Mouse (Mus musculus) bone marrow macrophage, adult 2 months (primary cell): ENCODE data around the gene Bcr. TPM values are rescaled to one million over a fixed set of nuclear protein-coding genes. Genes with fewer than 3 reads are reported as not detected.

ENCODE experiments used
- H3K27ac ChIP-seq: 2 replicates; pipeline ENCODE4 v1.5.1; 2012; ENCODE audit warnings: low read depth, low read length; ENCODE audit not compliant: insufficient read depth
- H3K4me1 ChIP-seq: 2 replicates; pipeline ENCODE4 v1.6.1; 2012; ENCODE audit warnings: low read length; ENCODE audit not compliant: control insufficient read depth, insufficient read depth
- H3K4me3 ChIP-seq: 2 replicates; pipeline ENCODE4 v1.5.1; 2012; ENCODE audit warnings: mild to moderate bottlenecking, low read length, moderate library complexity; ENCODE audit not compliant: insufficient read depth
- CTCF ChIP-seq: IDR thresholded peaks from 2 replicates; pipeline ENCODE4 v1.5.1; 2012; ENCODE audit warnings: low read depth, mild to moderate bottlenecking, low read length, moderate library complexity
- POLR2A ChIP-seq: IDR thresholded peaks from 2 replicates; pipeline ENCODE4 v1.6.1; 2012; ENCODE audit warnings: mild to moderate bottlenecking, low read depth, low read length, borderline replicate concordance
- polyA plus RNA-seq: library from polyadenylated mRNA; stranded (reverse); fragments of >200 nt; gene quantifications from 2 replicates; pipeline ENCODE4 v1.2.4, GENCODE M21; 2012; ENCODE audit not compliant: missing spikeins, insufficient read depth, insufficient read length

The Bcr gene
- polyA plus RNA-seq, 1 experiment = 2.1 TPM

- Histone ChIP-seq H3K27ac (no peak overlapping the region), H3K4me1 (no peaks in the 10 kb centered on the region), H3K4me3 (no peak overlapping the region)
- TF ChIP-seq CTCF = no peak
- no peak for TF ChIP-seq POLR2A
These were observed 33.9 kb downstream of the Bcr start for GRCm38 (mm10) chr10:75094338-75094737.

GRCm38 (mm10) chr10:75095216-75095615, 34.8 kb downstream of the Bcr start:
- no peak overlapping the region for H3K4me3 ChIP-seq
- H3K27ac ChIP-seq = no peak overlapping the region
- H3K4me1 ChIP-seq = no peaks in the 10 kb centered on the region
- TF ChIP-seq CTCF = no peak
- no peak for TF ChIP-seq POLR2A

GRCm38 (mm10) chr10:75098446-75099183, 38.2 kb downstream of the Bcr start:
- TF ChIP-seq CTCF (no peak), POLR2A (no peak)
- H3K4me1 ChIP-seq = no peaks in the 10 kb centered on the region
- H3K4me3 ChIP-seq = no peak overlapping the region
- H3K27ac ChIP-seq = no peak overlapping the region

- TF ChIP-seq CTCF = no peak
- no peak for TF ChIP-seq POLR2A
- Histone ChIP-seq H3K4me3 (no peak overlapping the region), H3K4me1 (peaks cover under 1% of the 10 kb centered on the region; the same call in 1 of the 2 replicates), H3K27ac (no peak overlapping the region)
These were observed 39.9 kb downstream of the Bcr start for GRCm38 (mm10) chr10:75100298-75100697.

GRCm38 (mm10) chr10:75103502-75103901, 43.1 kb downstream of the Bcr start:
- no peak overlapping the region for H3K4me3 ChIP-seq
- peaks cover 3% of the 10 kb centered on the region; the same call in 1 of the 2 replicates for H3K4me1 ChIP-seq
- no peak for TF ChIP-seq CTCF
- no peak for TF ChIP-seq POLR2A

GRCm38 (mm10) chr10:75104191-75105098, 44.1 kb downstream of the Bcr start:
- peaks cover 3% of the 10 kb centered on the region; the same call in 1 of the 2 replicates for H3K4me1 ChIP-seq

More at GRCm38 (mm10) chr10:75103502-75103901, 43.1 kb downstream of the Bcr start:
- no peak overlapping the region for H3K27ac ChIP-seq

GRCm38 (mm10) chr10:75105099-75105461, 44.7 kb downstream of the Bcr start:
- Histone ChIP-seq H3K4me1 (peaks cover 3% of the 10 kb centered on the region; the same call in 1 of the 2 replicates), H3K27ac (no peak overlapping the region), H3K4me3 (no peak overlapping the region)
- TF ChIP-seq CTCF (no peak), POLR2A (no peak)

More at GRCm38 (mm10) chr10:75104191-75105098, 44.1 kb downstream of the Bcr start:
- H3K27ac ChIP-seq = no peak overlapping the region
- TF ChIP-seq CTCF (no peak), POLR2A (no peak)
- H3K4me3 ChIP-seq = no peak overlapping the region

GRCm38 (mm10) chr10:75105687-75106086, 45.3 kb downstream of the Bcr start:
- TF ChIP-seq CTCF = no peak
- TF ChIP-seq POLR2A = no peak
- Histone ChIP-seq H3K4me3 (no peak overlapping the region), H3K27ac (no peak overlapping the region), H3K4me1 (peaks cover 3% of the 10 kb centered on the region; the same call in 1 of the 2 replicates)

- Histone ChIP-seq H3K27ac (no peak overlapping the region), H3K4me3 (no peak overlapping the region), H3K4me1 (peaks cover 3% of the 10 kb centered on the region; the same call in 1 of the 2 replicates)
- TF ChIP-seq CTCF = no peak
- no peak for TF ChIP-seq POLR2A
These were observed 46.6 kb downstream of the Bcr start for GRCm38 (mm10) chr10:75106940-75107381.

GRCm38 (mm10) chr10:75108092-75108491, 47.7 kb downstream of the Bcr start:
- H3K4me3 ChIP-seq = no peak overlapping the region
- no peak overlapping the region for H3K27ac ChIP-seq
- no peak for TF ChIP-seq POLR2A
- no peak for TF ChIP-seq CTCF
- peaks cover 3% of the 10 kb centered on the region; the same call in 1 of the 2 replicates for H3K4me1 ChIP-seq
